Mouse (Mus musculus) pancreas, adult 10 weeks (tissue): ENCODE measurements around the gene Dis3l. TPM values are rescaled to one million over a fixed set of nuclear protein-coding genes. Genes with fewer than 3 reads are reported as not detected.

Experiments
- polyA plus RNA-seq: library from polyadenylated mRNA; stranded (reverse); fragments of 350-450 nt; fragmentation: Illumina TruSeq; extraction: RNeasy Lipid Tissue Mini Kit (QIAGEN cat#74804); gene quantifications from one replicate; pipeline ENCODE4 v1.2.3, GENCODE M21; 2015; ENCODE audit warnings: low read depth, low replicate concordance; ENCODE audit not compliant: insufficient read depth

Gene Dis3l
- polyA plus RNA-seq, result 2.8 TPM

DNA sequence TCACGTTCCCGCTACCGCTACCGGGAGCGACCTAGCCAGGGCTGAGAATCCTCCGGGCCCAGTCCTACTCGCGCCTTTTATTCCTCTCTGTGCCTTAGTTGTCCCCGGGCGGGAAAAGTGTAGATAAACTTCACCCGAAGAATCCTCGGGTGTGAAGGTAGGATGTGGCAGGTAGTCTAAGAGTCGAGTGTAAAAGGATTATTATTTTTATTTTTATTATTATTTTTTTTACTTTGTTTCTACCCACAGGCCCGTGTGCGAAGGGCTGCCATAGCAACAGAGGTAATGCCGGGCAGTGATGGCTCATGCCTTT, at the start of gene Dis3l:
Dis3l (minus strand) TSS at position 35 of the 313 bp plus-strand sequence.

DNA sequence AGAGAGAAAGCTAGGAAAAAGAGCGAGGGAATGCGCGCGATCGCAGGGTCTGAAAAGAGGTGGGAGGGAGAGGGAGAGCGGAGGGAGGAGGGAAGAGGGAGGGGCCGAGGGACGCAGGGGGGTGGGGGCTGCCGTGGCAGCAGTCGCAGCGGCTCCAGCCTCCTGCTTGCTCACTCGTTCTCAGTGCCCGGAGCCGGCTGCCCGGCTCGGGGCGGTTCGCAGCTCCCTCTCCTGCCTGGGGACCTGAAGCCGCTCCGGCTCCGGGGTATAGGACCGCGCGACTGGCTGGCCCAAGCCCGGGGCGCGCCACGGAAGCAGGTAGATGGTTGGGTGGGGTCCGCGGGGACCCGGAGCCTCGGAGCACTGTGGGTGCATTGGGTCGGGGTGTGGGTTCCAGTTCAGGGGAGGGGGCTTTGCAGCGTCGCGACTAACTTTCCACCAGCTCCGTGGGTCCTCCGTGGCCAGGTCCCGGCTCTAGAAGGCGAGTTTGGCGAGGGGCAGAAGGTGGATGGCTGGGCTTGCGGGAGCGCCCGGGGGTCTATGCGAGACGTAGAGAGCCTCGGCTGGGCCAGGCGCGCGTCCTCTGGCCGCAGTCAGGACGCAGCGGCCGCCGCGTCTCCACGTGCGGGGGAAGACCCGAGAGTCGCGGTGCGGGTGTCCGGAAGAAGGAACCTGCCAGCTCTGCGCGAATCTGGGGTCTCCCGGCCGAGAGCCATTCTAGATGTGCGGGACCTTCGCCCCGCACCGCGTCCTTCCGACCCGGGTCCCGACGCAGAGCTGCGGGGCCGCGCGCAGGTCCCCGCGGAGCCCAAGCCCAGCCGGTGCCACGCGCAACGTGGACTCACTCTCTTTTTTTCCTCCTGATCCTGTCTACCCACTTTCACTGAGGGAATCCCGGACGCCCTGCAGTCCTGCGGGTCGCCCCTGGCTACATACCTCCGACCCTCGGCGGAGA, 44.7 kb upstream of the Dis3l start, which contains the start of gene Megf11:
Megf11 (plus strand) TSS at position 116 of the 955 bp plus-strand sequence.

DNA sequence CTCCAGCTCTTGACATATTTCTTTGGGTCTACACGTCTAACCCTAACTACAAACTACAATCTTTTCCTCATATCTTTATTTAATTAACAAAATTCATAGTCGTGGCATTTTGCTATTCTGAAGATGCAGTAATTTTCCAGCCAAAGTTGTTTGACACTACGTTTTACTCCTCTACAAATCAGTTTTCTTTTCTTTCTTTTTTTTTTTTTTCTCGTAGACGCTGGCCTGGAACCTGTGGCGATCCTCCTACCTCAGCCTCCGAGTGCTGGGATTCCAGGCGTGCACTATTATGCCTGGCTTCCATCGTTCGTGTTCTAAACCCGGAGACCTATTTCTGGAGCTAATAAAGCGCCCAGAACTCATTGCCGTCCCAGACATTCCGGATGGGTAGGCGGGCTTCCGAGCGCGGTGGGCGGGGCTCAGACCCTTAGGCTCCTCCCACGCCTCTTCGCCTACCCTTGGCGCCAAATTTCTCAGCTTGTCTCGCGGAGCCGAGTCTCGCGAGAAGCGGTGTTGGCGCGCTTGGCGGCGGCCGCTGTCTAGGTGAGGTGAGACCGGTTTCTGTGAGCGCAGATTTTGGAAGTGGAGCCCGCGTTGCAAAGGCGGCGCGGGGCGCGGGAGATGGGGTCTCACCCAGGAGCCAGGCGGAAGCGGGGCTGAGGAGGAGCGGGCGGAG, 59.8 kb downstream of the Dis3l start, which contains the start of gene Tipin:
Tipin (plus strand) TSS at position 477 of the 676 bp plus-strand sequence.

Other genes starting within 250 kb of the Dis3l start
- gene Lctl, start 224.1 kb downstream of the Dis3l start, polyA plus RNA-seq, result not detected
- gene Zwilch, start 168.2 kb downstream of the Dis3l start, polyA plus RNA-seq, result not detected
- gene Rpl4, start 167.9 kb downstream of the Dis3l start, polyA plus RNA-seq, result 399 TPM
- 10.0 TPM for gene Snapc5, start 162.0 kb downstream of the Dis3l start, polyA plus RNA-seq
- gene Uchl4, start 106.1 kb downstream of the Dis3l start, polyA plus RNA-seq, result not detected
- gene Map2k1, start 87.7 kb downstream of the Dis3l start, polyA plus RNA-seq, result 10.1 TPM
- 7.3 TPM for gene Tipin, start 59.7 kb downstream of the Dis3l start, polyA plus RNA-seq
- not detected for gene Megf11, start 44.3 kb upstream of the Dis3l start, polyA plus RNA-seq